Mouse (Mus musculus) cerebellum, adult 18-20 months (tissue): ENCODE measurements at regions not wholly inside any gene's neighbourhood (a gene's known extent, or its start where the extent isn't known, plus 50 kb on each side); places are given as distances from the start of the nearest gene placed in this dataset.

Experiments
- DNase-seq, 2 experiments: peaks; one replicate each; pipeline ENCODE4 v3.0.0; 2021

DNA sequence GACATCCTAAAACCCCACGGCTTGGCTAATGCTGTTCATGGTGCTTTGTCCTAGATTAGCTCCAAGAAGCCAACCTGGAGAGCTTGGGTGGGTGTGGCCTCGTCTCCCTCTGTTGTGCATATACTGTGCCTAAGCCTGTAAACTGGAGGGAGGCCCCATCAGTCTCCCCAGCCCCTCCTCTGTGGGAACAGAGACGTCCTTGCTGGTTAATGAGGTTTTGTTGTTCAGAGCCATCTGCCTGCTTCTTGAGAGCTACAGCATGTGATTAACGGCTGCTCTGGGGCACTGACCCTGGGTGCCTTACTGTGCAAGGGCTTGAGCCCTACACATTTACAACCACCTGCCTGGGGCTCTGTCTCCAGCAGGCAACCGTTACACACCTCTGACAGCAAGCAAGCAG, 143.9 kb upstream of the Gm3448 start:
- no peak for DNase-seq

DNA sequence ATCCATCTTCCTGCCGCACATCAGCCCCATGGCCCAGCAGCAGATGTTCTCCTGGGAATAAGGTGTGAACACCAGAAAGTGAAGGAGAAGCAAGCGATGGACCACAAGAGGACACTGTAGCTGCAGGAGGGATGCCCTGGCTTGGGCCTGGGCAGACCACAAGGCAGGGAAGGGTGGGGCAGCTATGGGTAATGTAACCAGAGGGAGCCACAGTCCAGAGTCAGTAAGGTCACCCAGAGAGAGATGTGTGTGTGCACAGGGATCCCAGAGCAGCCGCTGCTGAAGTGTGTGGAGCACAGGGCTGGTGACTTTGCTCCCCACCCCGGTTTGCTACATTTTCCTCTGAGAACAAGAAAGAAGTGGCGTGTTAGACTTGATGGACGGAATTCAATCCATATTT, 142.5 kb upstream of the Gm3448 start:
- no peak for DNase-seq

DNA sequence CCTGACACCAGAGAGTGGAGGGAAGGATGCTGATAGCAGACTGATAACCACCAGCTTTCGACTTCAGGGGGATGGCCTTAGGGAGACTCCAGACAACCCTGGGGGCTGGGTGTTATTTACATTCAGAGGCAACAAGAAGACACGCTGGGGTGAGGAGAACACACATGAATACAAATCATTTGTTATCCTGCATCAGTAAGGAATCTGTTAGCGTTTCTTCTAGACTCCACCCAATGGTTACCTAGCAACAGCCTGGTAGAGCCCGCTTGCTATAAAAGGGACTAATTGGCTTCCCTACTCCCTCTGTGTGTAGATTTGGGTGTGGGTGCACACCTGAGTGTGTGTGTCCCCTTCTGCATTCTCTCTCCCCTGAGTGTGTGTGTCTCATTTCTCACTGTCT, 140.8 kb upstream of the Gm3448 start:
- DNase-seq, result no peak

DNA sequence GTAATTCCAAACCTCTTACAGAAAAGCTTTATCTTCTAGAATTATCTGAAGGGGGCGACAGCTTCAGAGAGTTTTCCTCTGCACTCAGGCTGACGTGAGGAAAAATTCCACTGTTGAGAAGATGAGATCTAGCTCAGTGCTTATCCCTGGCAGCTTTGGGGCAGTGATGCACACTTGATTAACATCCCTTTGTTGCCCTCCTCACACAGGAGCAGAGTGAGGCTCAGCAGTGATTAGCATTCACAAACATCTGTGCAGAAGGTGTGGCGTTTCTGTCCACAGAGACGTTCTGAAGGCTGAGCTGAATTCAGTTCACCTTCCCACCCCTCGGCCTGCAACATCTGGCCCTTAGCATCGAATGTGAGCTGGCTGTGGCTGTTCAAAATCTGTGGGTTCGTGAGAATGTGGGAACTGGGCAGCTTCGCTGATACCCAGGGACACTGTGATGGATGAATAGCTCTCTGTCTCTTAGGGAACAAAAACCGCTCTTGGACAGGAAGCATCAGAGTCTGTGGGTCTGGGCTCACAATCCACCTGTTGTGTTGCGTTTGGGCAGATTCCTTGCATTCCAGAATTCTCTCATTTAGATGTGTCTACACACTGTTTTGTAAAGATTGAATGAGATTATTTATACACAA, 139.0 kb upstream of the Gm3448 start:
- DNase-seq, result no peak

DNA sequence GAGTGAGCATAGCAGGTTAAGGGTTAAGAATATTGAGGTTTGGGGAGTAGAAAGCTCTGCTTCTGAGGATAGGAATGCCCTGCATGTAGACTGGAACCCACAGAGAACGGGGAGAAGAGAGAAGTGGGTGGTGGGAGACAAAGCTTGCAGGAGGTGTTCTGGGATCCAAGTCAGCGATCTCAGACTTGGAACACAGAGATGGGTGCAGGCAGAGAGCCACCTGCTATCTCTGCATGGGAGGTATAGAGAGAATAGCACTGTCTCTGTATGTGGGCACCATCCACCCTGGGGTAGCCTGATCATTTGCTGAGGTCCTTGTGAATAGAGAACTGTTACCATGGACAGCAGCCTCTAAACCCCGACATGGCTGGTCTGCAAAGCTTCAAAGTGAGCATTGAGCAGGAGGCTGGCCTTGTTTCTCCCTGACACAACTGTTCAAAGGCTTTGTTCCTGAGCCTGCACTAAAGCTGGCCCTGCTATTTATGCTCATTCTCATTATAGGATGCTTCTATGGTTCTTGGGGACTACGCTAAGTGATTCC, 138.1 kb upstream of the Gm3448 start:
- no peak for DNase-seq

DNA sequence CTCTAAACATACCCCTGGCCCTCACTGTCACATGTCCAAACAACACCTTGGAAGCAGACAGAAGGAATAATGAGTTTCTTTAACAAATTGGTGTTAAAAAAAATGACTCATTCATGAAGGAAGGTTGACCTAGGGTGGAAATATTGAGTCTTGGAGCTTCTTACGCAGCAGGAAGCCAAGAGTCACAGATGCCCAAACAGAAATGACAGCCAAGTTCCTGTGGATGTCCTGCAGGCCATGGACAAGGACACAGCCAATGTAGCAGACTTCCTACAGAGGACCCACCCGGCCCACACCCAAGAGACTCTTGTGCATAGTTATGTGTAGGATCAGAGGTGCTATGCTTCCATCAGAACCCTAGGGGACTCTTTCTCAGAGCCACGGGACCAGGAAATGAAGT, 136.1 kb upstream of the Gm3448 start:
- DNase-seq, result no peak

DNA sequence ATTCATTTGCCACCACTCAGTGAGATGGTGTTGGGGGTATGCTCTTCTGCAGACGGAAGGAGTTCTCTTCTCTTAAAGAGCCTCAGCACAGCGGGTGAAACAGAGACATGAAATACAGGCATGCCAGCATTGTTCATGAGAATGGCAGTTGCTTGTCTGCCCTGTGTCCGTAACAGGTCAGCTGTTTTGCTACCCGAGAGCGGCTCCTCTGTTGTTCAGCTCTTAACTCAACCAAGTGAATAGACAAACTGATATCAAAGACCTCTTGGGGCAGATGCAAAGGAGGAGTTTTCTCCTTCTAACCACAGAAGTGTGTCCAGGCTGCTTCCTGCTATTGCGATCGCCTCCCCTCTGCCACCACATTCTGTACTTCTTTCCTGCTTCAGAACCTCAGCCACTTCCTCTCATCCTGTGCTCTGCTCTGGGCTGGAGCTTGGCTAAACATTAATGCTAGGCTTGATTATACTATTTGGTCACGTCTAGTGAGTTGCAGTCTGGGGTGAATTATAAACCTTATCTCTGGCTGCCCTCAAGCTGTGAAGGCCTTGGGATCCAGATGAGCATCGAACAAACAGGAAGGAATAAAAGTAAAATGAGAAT, 133.1 kb upstream of the Gm3448 start:
- no peak for DNase-seq

DNA sequence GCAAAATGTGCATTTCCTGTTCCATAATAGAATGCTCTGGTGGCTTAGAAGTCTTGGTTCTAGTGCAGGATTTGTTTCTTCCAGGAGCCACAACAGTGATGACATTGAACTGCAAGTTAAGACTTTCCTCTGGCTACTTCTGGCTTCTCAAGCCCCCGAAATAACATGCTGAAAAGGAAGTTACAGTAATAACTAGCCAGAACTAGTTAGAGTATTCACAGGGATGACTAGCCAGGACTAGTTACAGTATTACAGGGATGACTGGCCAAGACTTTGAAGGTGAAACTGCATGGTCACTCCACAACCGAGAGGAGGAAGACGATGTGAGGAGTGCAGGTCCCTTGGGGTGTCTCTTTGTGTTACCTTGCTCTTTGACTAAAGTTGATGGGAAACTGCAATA, 126.6 kb upstream of the Gm3448 start:
- DNase-seq, result no peak

DNA sequence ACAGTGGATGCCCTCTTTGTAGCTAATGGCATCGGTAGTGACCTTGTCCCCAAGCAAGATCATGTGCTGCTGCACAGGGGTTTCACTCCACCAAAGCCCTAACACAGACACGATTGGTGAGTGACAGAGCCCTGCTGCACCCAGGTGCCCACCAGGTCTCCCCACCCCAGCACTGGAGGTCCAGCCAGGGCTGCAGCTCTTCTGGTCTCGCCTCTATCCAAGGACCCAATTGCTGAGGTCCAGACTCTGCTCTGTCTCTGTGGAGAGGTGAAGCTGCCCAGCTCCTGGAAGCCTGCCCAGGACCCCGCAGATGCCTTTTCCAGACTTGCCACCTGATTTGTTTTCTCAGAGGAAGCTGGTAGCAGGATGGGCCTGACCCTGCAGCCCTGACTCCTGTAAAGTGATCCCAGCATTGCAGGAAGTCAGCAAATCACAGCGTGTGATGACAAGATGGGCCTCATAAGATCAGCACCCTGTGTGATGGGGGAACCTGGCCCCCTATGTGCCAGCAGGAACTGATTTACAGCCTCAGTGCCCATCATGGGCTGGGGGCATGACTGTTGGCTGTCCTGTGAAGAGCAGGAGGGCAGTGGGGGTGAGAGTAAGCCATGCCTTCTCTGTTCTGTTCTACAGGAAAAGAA, 116.5 kb upstream of the Gm3448 start:
- DNase-seq, result no peak

DNA sequence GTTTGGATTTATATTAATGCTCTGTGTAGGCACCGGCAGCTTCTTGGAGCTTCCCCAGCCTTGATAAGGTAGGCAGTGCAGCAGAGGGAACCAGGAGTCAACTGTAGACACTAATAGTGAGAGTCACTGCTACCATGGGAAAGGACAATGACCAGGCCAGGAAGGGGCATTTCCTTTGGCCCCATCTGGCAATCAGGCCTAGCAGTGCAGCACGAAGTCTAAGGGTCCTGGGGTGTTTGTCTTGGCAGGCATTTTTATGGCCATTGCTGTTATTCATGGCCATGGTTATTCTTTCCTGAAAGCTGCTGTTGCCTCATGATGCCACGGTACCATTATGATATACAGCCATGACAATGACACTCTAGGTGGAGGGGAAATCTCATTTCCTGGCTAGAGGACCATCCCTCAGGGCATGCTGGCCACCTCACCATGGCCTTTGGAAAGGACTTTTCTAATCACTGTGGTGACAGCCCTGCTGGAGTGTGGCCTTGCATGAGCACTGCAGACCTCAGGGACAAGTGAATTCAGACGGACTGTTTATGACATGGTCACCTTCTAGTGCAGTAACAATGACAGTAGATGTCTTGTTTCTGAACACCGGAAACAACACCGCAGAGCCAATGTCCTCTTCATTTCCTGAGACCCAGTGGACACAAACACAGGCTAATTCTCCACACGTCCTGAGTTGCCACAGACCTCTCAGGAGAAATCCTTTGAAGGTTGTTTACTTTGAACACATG, 111.8 kb upstream of the Gm3448 start:
- no peak for DNase-seq

DNA sequence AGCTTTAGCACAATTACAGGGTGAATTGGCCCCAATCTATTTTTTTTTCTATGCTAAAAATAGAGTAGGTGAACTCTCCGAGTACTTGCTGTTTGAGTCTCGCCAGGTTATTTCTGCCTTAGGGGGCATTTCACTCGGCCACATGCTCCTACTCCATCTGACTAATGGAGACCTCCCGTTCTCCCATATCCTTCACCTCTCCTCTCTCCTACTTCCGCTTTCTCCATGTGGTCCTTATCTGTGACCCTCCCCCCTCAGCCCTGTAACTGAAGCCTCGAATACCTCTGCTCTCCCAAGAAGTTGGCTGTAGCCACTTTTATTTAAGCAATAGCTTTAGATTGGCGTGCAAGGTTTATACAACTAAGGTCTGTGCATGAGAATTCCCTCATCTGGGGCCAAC, 111.1 kb upstream of the Gm3448 start:
- no peak for DNase-seq

DNA sequence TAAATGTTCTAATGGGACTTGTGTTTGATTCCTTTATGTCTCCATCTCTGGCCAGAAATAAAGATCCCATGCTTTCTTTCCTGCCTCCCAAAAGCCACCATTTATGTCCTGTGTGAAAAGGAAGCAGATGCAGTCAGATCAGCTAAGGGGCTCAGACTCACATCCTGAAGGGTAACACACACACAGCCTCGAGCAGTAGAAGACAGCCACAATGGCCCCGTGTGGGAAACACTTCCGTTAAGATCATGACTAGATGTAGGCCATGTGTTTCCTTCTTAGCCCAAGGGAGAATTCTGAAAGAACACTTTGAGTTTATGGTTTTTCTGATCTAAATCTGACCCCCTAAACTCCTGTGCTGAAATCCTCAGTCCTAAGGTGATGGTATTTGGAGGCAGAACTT, 110.4 kb upstream of the Gm3448 start:
- DNase-seq, result no peak

DNA sequence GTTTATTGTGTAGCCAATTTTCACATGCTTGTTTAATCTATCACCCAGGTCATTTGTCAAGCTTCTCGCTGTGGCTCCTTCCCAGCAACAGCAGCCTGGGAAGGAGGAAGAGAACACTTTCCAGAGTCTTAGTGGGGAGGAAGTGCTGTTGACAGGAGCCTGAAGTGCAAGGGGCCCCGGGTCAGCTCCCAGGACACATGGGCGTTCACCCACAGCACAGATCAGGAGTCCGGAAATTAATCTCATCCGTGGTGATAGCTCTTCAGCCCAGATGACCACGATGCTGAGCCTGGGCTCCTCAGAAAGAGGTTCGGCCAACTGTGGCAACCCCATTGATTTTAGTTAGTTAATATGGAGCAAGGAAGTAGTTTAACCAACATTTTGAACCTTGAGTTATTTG, 105.3 kb upstream of the Gm3448 start:
- DNase-seq, result no peak

DNA sequence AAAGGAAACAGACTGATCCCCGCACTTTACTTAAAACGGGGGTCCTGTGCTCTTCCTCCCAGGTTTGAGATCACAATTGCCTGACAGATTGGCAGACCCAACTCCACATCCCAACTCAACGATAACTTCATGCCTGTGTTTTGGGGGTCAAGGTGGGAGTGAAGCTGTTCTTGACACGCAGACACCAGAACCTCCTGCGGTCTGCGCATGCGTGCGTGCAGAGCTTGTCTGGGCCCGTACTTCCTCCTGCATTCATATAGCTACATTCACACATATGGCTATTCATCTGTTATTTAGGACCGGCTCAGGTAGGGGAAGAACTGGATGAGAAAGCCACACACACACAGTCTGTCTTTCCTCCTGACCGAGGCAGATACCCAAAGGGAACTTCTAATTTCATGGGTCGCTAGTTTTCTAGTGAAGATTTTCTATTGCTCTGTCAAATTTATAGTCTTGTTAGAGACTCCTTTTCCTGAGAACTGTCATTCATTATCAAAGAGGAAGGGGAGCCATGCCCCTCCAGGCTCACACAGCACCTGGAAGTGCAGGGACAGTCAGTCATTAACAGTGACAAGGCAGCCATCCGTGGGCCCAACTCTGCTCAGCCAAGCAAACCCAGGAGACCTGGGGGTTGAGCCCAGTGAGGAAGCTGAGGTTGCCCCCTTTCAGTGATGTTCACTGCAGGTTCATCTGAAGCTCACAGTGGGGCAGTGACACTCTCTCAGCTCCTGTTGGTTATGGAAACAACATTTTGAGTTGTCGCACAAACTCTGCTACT, 104.0 kb upstream of the Gm3448 start:
- no peak for DNase-seq

DNA sequence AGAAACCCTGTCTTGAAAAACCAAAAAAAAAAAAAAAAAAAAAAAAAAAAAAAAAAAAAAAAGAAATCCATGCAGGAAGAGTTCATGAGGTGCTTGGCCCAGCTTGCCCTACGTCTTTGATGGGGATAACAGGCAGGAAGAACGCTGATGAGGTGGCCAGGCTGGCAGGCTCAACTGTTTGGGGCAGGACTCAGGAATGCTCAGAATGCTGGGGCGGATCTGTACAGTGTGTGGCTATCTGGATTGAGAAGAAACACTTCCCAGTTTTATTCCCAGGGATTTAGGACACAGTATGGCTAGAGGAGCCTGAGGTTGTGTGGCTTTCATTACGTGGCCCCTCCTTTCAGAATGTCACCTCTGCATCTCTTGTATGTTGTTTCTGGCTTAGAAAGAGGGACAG, 99.1 kb upstream of the Gm3448 start:
- no peak for DNase-seq
